Mouse (Mus musculus) hindbrain, embryonic 14.5 days (tissue): Measurements from ENCODE around the gene Tacc2. TPM values are rescaled to one million over a fixed set of nuclear protein-coding genes. Genes with fewer than 3 reads are reported as not detected.
A peak's percentile ranks its signal among the peaks of the same experiment; 100 is the strongest.
"Not testable (repeated sequence)": the region's sequence is repeated elsewhere in the genome, so short reads cannot be mapped to it uniquely, and the experiment has no call there.

Experiments
- ATAC-seq: fragments of 200-750 bp; cut with Nextera tagmentation; 2 replicates; pipeline ENCODE4 v1.8.0; 2017; ENCODE audit warnings: moderate number of reproducible peaks, mild to moderate bottlenecking, moderate TSS enrichment, moderate library complexity; ENCODE audit not compliant: low FRiP score
- DNase-seq: peaks from one replicate; pipeline ENCODE4 v3.0.0-alpha.2; 2015; ENCODE audit warnings: low spot score
- H3K27ac ChIP-seq: fragments of 300-500 bp; sonication (generic); 2 replicates; pipeline ENCODE4 v1.5.1; 2014; ENCODE audit warnings: mild to moderate bottlenecking, moderate library complexity
- H3K27me3 ChIP-seq: fragments of 300-500 bp; sonication (generic); 2 replicates; pipeline ENCODE4 v1.6.1; 2014; ENCODE audit warnings: mild to moderate bottlenecking, low read length, mixed read lengths; ENCODE audit not compliant: control insufficient read depth, insufficient read depth
- H3K36me3 ChIP-seq: fragments of 300-500 bp; sonication (generic); replicated peaks from 2 replicates; pipeline ENCODE4 v1.6.1; 2014; ENCODE audit not compliant: control insufficient read depth, insufficient read depth
- H3K4me1 ChIP-seq: fragments of 300-500 bp; sonication (generic); replicated peaks from 2 replicates; pipeline ENCODE4 v1.6.1; 2014; ENCODE audit warnings: antibody characterized with exemption, low read length, mixed read lengths; ENCODE audit not compliant: control insufficient read depth, insufficient read depth
- H3K4me2 ChIP-seq: fragments of 300-500 bp; sonication (generic); replicated peaks from 2 replicates; pipeline ENCODE4 v1.6.1; 2014; ENCODE audit warnings: mild to moderate bottlenecking, moderate library complexity
- H3K4me3 ChIP-seq: fragments of 300-500 bp; sonication (generic); replicated peaks from 2 replicates; pipeline ENCODE4 v1.5.1; 2014; ENCODE audit warnings: mild to moderate bottlenecking, low read length
- H3K9ac ChIP-seq: fragments of 300-500 bp; sonication (generic); 2 replicates; pipeline ENCODE4 v1.6.1; 2014
- H3K9me3 ChIP-seq: fragments of 300-500 bp; sonication (generic); 2 replicates; pipeline ENCODE4 v1.6.1; 2016; ENCODE audit warnings: low read length; ENCODE audit not compliant: control insufficient read depth
- WGBS: fragments of 180-500 bp; shearing (Covaris S2); extraction: QIAGEN DNeasy Blood & Tissue Kit; methylation state at CpG from one replicate; pipeline ENCODE4 v1.1.7; 2014; 5-methylcytosine and 5-hydroxymethylcytosine counted together
- polyA plus RNA-seq: library from polyadenylated mRNA; unstranded; fragments of >200 nt; fragmentation: Nextera tagmentation; extraction: Ambion mirVana; gene quantifications from 2 replicates; pipeline ENCODE4 v1.2.1, GENCODE M21; 2014

Gene Tacc2
- polyA plus RNA-seq, 1 experiment from 2014 or later, result 58.9 TPM

- DNase-seq (no peak), ATAC-seq (no peak)
- no peaks in the 10 kb centered on the region for H3K27me3 ChIP-seq
- no peak overlapping the region for H3K4me2 ChIP-seq
- no peak overlapping the region for H3K27ac ChIP-seq
- H3K9me3 ChIP-seq, result no peaks in the 10 kb centered on the region
- H3K4me1 ChIP-seq, result no peaks in the 10 kb centered on the region
- no peak overlapping the region for H3K9ac ChIP-seq
- H3K4me3 ChIP-seq, result no peak overlapping the region
- H3K36me3 ChIP-seq, result no peaks in the 10 kb centered on the region
- WGBS, result 82% methylated on average over 5 of the region's 5 CpGs
Observed at GRCm38 (mm10) chr7:130578607-130579006, 1.4 kb downstream of the Tacc2 start.

- no peaks in the 10 kb centered on the region for H3K9me3 ChIP-seq
- H3K9ac ChIP-seq, result no peak overlapping the region
- no peaks in the 10 kb centered on the region for H3K36me3 ChIP-seq
- H3K27me3 ChIP-seq, result no peaks in the 10 kb centered on the region
- DNase-seq (no peak), ATAC-seq (no peak)
- H3K4me2 ChIP-seq, result no peak overlapping the region
- 86% methylated on average over 2 of the region's 2 CpGs for WGBS
- no peak overlapping the region for H3K4me3 ChIP-seq
- no peak overlapping the region for H3K27ac ChIP-seq
- no peaks in the 10 kb centered on the region for H3K4me1 ChIP-seq
Observed at GRCm38 (mm10) chr7:130586521-130587072, 9.4 kb downstream of the Tacc2 start.

- Histone ChIP-seq H3K9ac (no peak overlapping the region), H3K27ac (no peak overlapping the region), H3K4me3 (no peak overlapping the region), H3K9me3 (no peaks in the 10 kb centered on the region), H3K27me3 (no peaks in the 10 kb centered on the region), H3K36me3 (no peaks in the 10 kb centered on the region), H3K4me1 (no peaks in the 10 kb centered on the region), H3K4me2 (no peak overlapping the region)
- DNase-seq (no peak), ATAC-seq (no peak)
- WGBS, result 53% methylated on average over 13 of the region's 13 CpGs
Observed at GRCm38 (mm10) chr7:130590081-130590828, 13.0 kb downstream of the Tacc2 start.

GRCm38 (mm10) chr7:130590845-130591437, 13.7 kb downstream of the Tacc2 start:
- ATAC-seq, result no peak
- DNase-seq, result no peak
- no peaks in the 10 kb centered on the region for H3K27me3 ChIP-seq
- WGBS, result 79% methylated on average over 8 of the region's 8 CpGs
- H3K9me3 ChIP-seq, result no peaks in the 10 kb centered on the region
- no peaks in the 10 kb centered on the region for H3K36me3 ChIP-seq
- H3K4me3 ChIP-seq, result no peak overlapping the region
- H3K4me1 ChIP-seq, result no peaks in the 10 kb centered on the region
- H3K27ac ChIP-seq, result no peak overlapping the region
- no peak overlapping the region for H3K9ac ChIP-seq
- H3K4me2 ChIP-seq, result no peak overlapping the region

- H3K4me2 ChIP-seq, H3K9ac ChIP-seq, H3K4me1 ChIP-seq, H3K9me3 ChIP-seq, ATAC-seq, H3K27ac ChIP-seq, DNase-seq, H3K36me3 ChIP-seq, H3K4me3 ChIP-seq, H3K27me3 ChIP-seq: not testable (repeated sequence)
- no CpG with 5 or more reads among the region's 11 CpGs for WGBS
Observed at GRCm38 (mm10) chr7:130592975-130593374, 15.7 kb downstream of the Tacc2 start.

- ATAC-seq (peak; percentile 75; the same call in 1 of the 2 replicates), DNase-seq (peak; percentile 68)
- not testable (repeated sequence) for H3K4me3 ChIP-seq, H3K36me3 ChIP-seq, H3K9ac ChIP-seq, H3K27me3 ChIP-seq, H3K4me2 ChIP-seq, H3K9me3 ChIP-seq, H3K4me1 ChIP-seq
- H3K27ac ChIP-seq, result peak overlapping the region; percentile 30
- 29% methylated on average over 6 of the region's 11 CpGs for WGBS
Observed at GRCm38 (mm10) chr7:130593375-130594239, 16.4 kb downstream of the Tacc2 start.

GRCm38 (mm10) chr7:130596079-130596855, 19.0 kb downstream of the Tacc2 start:
- H3K9ac ChIP-seq, DNase-seq, H3K36me3 ChIP-seq, H3K27me3 ChIP-seq, ATAC-seq, H3K4me3 ChIP-seq, H3K4me1 ChIP-seq, H3K27ac ChIP-seq, H3K4me2 ChIP-seq, H3K9me3 ChIP-seq: not testable (repeated sequence)
- 50% methylated on average over 7 of the region's 19 CpGs for WGBS

GRCm38 (mm10) chr7:130597546-130597945, 20.3 kb downstream of the Tacc2 start:
- no peak overlapping the region for H3K4me3 ChIP-seq
- 49% methylated on average over 6 of the region's 6 CpGs for WGBS
- no peaks in the 10 kb centered on the region; the same call in 1 of the 2 replicates for H3K4me1 ChIP-seq
- H3K27ac ChIP-seq, result peak overlapping the region; percentile 14; the same call in 1 of the 2 replicates
- no peaks in the 10 kb centered on the region for H3K36me3 ChIP-seq
- no peaks in the 10 kb centered on the region for H3K9me3 ChIP-seq
- no peak overlapping the region for H3K9ac ChIP-seq
- H3K4me2 ChIP-seq, result no peak overlapping the region
- H3K27me3 ChIP-seq, result no peaks in the 10 kb centered on the region
- DNase-seq (no peak), ATAC-seq (no peak)
